In genomic region chr5:120566101-120566500, GRCm38 (mm10) we compare ENCODE assay signal across 8 mouse cellular contexts. TPM values are rescaled to one million over a fixed set of nuclear protein-coding genes. Genes with fewer than 3 reads are reported as not detected.
A peak's percentile ranks its signal among the peaks of the same experiment; 100 is the strongest.
DNase-seq lines count a peak whose midpoint lies in the region; ATAC-seq and TF ChIP-seq lines count a peak whose summit lies in the region.

No protein-coding gene starts in this region.

- peak overlapping the region; percentile 12; the same call in 1 of the 2 replicates for H3K4me2 ChIP-seq in embryonic facial prominence, embryonic 12.5 days (replicated peaks)

- no peaks in the 10 kb centered on the region for H3K27me3 ChIP-seq in embryonic facial prominence, embryonic 12.5 days
- H3K27me3 ChIP-seq in hindbrain, embryonic 10.5 days (ENCODE audit: insufficient read depth, poor library complexity, severe bottlenecking): no peaks in the 10 kb centered on the region
- H3K27me3 ChIP-seq in limb, embryonic 10.5 days (ENCODE audit: low read depth, poor library complexity, severe bottlenecking): no peaks in the 10 kb centered on the region
- H3K27me3 ChIP-seq in small intestine, adult 2 months (ENCODE audit: control insufficient read depth, insufficient read depth, low read length): no peaks in the 10 kb centered on the region

- ATAC-seq in embryonic facial prominence, embryonic 12.5 days (ENCODE audit: insufficient number of reproducible peaks, insufficient read depth, low FRiP score, low TSS enrichment): no peak
- ATAC-seq in erythroblast, adult 5-6 weeks (replicated peaks; ENCODE audit: low FRiP score, poor library complexity, severe bottlenecking): no peak

- H3K9me3 ChIP-seq in embryonic facial prominence, embryonic 12.5 days: no peaks in the 10 kb centered on the region
- no peaks in the 10 kb centered on the region for H3K9me3 ChIP-seq in hindbrain, embryonic 10.5 days
- no peaks in the 10 kb centered on the region for H3K9me3 ChIP-seq in limb, embryonic 10.5 days (replicated peaks)

- 50% methylated on average over 5 of the region's 5 CpGs for WGBS in embryonic facial prominence, embryonic 12.5 days
- WGBS in hindbrain, embryonic 10.5 days: 66% methylated on average over 5 of the region's 5 CpGs
- 78% methylated on average over 5 of the region's 5 CpGs for WGBS in limb, embryonic 10.5 days
- 31% methylated on average over 5 of the region's 5 CpGs for WGBS in small intestine, adult 2 months

- no peak overlapping the region for H3K9ac ChIP-seq in embryonic facial prominence, embryonic 12.5 days

- H3K4me3 ChIP-seq in embryonic facial prominence, embryonic 12.5 days: no peak overlapping the region
- H3K4me3 ChIP-seq in hindbrain, embryonic 10.5 days: no peak overlapping the region
- no peak overlapping the region for H3K4me3 ChIP-seq in limb, embryonic 10.5 days
- H3K4me3 ChIP-seq in small intestine, adult 2 months (ENCODE audit: low read depth, low read length): no peak overlapping the region

- TF ChIP-seq POLR2A in small intestine, adult 2 months (IDR thresholded peaks at IDR 0.05; ENCODE audit: low read depth, low read length): no peak

- H3K36me3 ChIP-seq in embryonic facial prominence, embryonic 12.5 days: no peaks in the 10 kb centered on the region
- H3K36me3 ChIP-seq in hindbrain, embryonic 10.5 days: no peaks in the 10 kb centered on the region
- H3K36me3 ChIP-seq in limb, embryonic 10.5 days: no peaks in the 10 kb centered on the region
- H3K36me3 ChIP-seq in small intestine, adult 2 months (ENCODE audit: control insufficient read depth, insufficient read depth, low read length): no peaks in the 10 kb centered on the region

- DNase-seq in right cerebral cortex, adult 18-20 months: peak; percentile 61
- no peak for DNase-seq in right cerebral cortex, postnatal 25 days
- DNase-seq in hindbrain, embryonic 10.5 days (ENCODE audit: low spot score): no peak
- no peak for DNase-seq in limb, embryonic 10.5 days (ENCODE audit: low spot score)
- no peak for DNase-seq in layer of hippocampus, adult 9-10 months (ENCODE audit: low spot score)

- H3K27ac ChIP-seq in embryonic facial prominence, embryonic 12.5 days: peak overlapping the region; percentile 91
- H3K27ac ChIP-seq in hindbrain, embryonic 10.5 days: peak overlapping the region; percentile 85
- H3K27ac ChIP-seq in limb, embryonic 10.5 days: peak overlapping the region; percentile 87
- peak overlapping the region; percentile 51; the same call in 1 of the 2 replicates for H3K27ac ChIP-seq in small intestine, adult 2 months (ENCODE audit: insufficient read depth, low read depth, low read length)

- H3K4me1 ChIP-seq in embryonic facial prominence, embryonic 12.5 days: peaks cover 73% of the 10 kb centered on the region
- peaks cover 90% of the 10 kb centered on the region for H3K4me1 ChIP-seq in hindbrain, embryonic 10.5 days (replicated peaks)
- H3K4me1 ChIP-seq in limb, embryonic 10.5 days: peaks cover 87% of the 10 kb centered on the region
- H3K4me1 ChIP-seq in small intestine, adult 2 months (ENCODE audit: control insufficient read depth, insufficient read depth, insufficient read length, low read length): peaks cover 50% of the 10 kb centered on the region

- TF ChIP-seq CTCF in small intestine, adult 2 months (IDR thresholded peaks at IDR 0.05; ENCODE audit: extremely low read depth, insufficient read length, insufficient replicate concordance, low read depth, low read length): no peak

RNA-seq across cellular contexts. Expression of gene Tpcn1, which starts 22.4 kb away (rescaled TPM):
- 17.4 and 18.9 TPM in 2 replicates for polyA plus RNA-seq in embryonic facial prominence, embryonic 12.5 days (2016; fragmentation: Nextera tagmentation; extraction: Ambion mirVana)
- 12.5 and 12.9 TPM in 2 replicates for polyA plus RNA-seq in hindbrain, embryonic 10.5 days (2016; fragmentation: Nextera tagmentation; extraction: Ambion mirVana)
- polyA plus RNA-seq in limb, embryonic 10.5 days (2016; fragmentation: Nextera tagmentation; extraction: Ambion mirVana): 12.3 and 13.2 TPM in 2 replicates
- polyA plus RNA-seq in small intestine, adult 2 months (2012; rRNA removed): 48.5 and 115 TPM in 2 replicates
- 199 and 213 TPM in 2 replicates for total RNA-seq in erythroblast, adult 5-6 weeks (2015; ENCODE audit: low replicate concordance)
- 147 and 161 TPM in 2 replicates for total RNA-seq in erythroblast, adult 5-6 weeks (2017; ENCODE audit: low replicate concordance)

RNA-seq across cellular contexts. Expression of gene Iqcd, which starts 22.7 kb away (rescaled TPM):
- polyA plus RNA-seq in embryonic facial prominence, embryonic 12.5 days (2016; fragmentation: Nextera tagmentation; extraction: Ambion mirVana): 0.65 and 0.70 TPM in 2 replicates
- 1.3 and 2.8 TPM in 2 replicates for polyA plus RNA-seq in hindbrain, embryonic 10.5 days (2016; fragmentation: Nextera tagmentation; extraction: Ambion mirVana)
- polyA plus RNA-seq in limb, embryonic 10.5 days (2016; fragmentation: Nextera tagmentation; extraction: Ambion mirVana): 0.30 and 0.41 TPM in 2 replicates
- polyA plus RNA-seq in small intestine, adult 2 months (2012; rRNA removed): 0.15 and 0.25 TPM in 2 replicates
- 3.8 and 10.4 TPM in 2 replicates for total RNA-seq in erythroblast, adult 5-6 weeks (2015; ENCODE audit: low replicate concordance)
- 15.2 and 21.7 TPM in 2 replicates for total RNA-seq in erythroblast, adult 5-6 weeks (2017; ENCODE audit: low replicate concordance)

RNA-seq across cellular contexts. Expression of gene Rita1, which starts 46.3 kb away (rescaled TPM):
- polyA plus RNA-seq in embryonic facial prominence, embryonic 12.5 days (2016; fragmentation: Nextera tagmentation; extraction: Ambion mirVana): 16.7 and 17.5 TPM in 2 replicates
- 19.0 and 19.6 TPM in 2 replicates for polyA plus RNA-seq in hindbrain, embryonic 10.5 days (2016; fragmentation: Nextera tagmentation; extraction: Ambion mirVana)
- polyA plus RNA-seq in limb, embryonic 10.5 days (2016; fragmentation: Nextera tagmentation; extraction: Ambion mirVana): 17.5 and 19.5 TPM in 2 replicates
- 6.9 and 12.1 TPM in 2 replicates for polyA plus RNA-seq in small intestine, adult 2 months (2012; rRNA removed)
- 2.7 and 3.8 TPM in 2 replicates for total RNA-seq in erythroblast, adult 5-6 weeks (2015; ENCODE audit: low replicate concordance)
- total RNA-seq in erythroblast, adult 5-6 weeks (2017; ENCODE audit: low replicate concordance): 0.84 TPM in 1 of 2 replicates, not detected in the other

RNA-seq across cellular contexts. Expression of gene Ddx54, which starts 46.4 kb away (rescaled TPM):
- 50.9 and 53.1 TPM in 2 replicates for polyA plus RNA-seq in embryonic facial prominence, embryonic 12.5 days (2016; fragmentation: Nextera tagmentation; extraction: Ambion mirVana)
- 62.2 and 64.7 TPM in 2 replicates for polyA plus RNA-seq in hindbrain, embryonic 10.5 days (2016; fragmentation: Nextera tagmentation; extraction: Ambion mirVana)
- polyA plus RNA-seq in limb, embryonic 10.5 days (2016; fragmentation: Nextera tagmentation; extraction: Ambion mirVana): 58.1 and 62.6 TPM in 2 replicates
- 23.1 and 44.6 TPM in 2 replicates for polyA plus RNA-seq in small intestine, adult 2 months (2012; rRNA removed)
- 1.7 and 1.9 TPM in 2 replicates for total RNA-seq in erythroblast, adult 5-6 weeks (2015; ENCODE audit: low replicate concordance)
- 5.2 and 6.0 TPM in 2 replicates for total RNA-seq in erythroblast, adult 5-6 weeks (2017; ENCODE audit: low replicate concordance)

RNA-seq across cellular contexts. Expression of gene Slc8b1, which starts 55.1 kb away (rescaled TPM):
- 5.4 and 6.4 TPM in 2 replicates for polyA plus RNA-seq in embryonic facial prominence, embryonic 12.5 days (2016; fragmentation: Nextera tagmentation; extraction: Ambion mirVana)
- 4.4 and 5.8 TPM in 2 replicates for polyA plus RNA-seq in hindbrain, embryonic 10.5 days (2016; fragmentation: Nextera tagmentation; extraction: Ambion mirVana)
- polyA plus RNA-seq in limb, embryonic 10.5 days (2016; fragmentation: Nextera tagmentation; extraction: Ambion mirVana): 3.7 and 4.4 TPM in 2 replicates
- 8.0 and 12.1 TPM in 2 replicates for polyA plus RNA-seq in small intestine, adult 2 months (2012; rRNA removed)
- 14.2 and 17.1 TPM in 2 replicates for total RNA-seq in erythroblast, adult 5-6 weeks (2015; ENCODE audit: low replicate concordance)
- 6.1 and 8.4 TPM in 2 replicates for total RNA-seq in erythroblast, adult 5-6 weeks (2017; ENCODE audit: low replicate concordance)
